Mouse (Mus musculus) midbrain, embryonic 14.5 days (tissue): ENCODE results near the gene Nacc1. TPM values are rescaled to one million over a fixed set of nuclear protein-coding genes. Genes with fewer than 3 reads are reported as not detected.

Experiments
- ATAC-seq: fragments of 200-750 bp; cut with Nextera tagmentation; 2 replicates; pipeline ENCODE4 v1.8.0; 2017; ENCODE audit warnings: moderate number of reproducible peaks, moderate library complexity; ENCODE audit not compliant: low FRiP score, low TSS enrichment
- DNase-seq: peaks from one replicate; pipeline ENCODE4 v3.0.0-alpha.2; 2015
- H3K27ac ChIP-seq: fragments of 300-500 bp; sonication (generic); replicated peaks from 2 replicates; pipeline ENCODE4 v1.5.1; 2014; ENCODE audit warnings: mild to moderate bottlenecking, low read depth, low read length, moderate library complexity
- H3K27me3 ChIP-seq: fragments of 300-500 bp; sonication (generic); 2 replicates; pipeline ENCODE4 v1.6.1; 2014; ENCODE audit warnings: low read length, control low read depth, mixed read lengths; ENCODE audit not compliant: control insufficient read depth, insufficient read depth
- H3K36me3 ChIP-seq: fragments of 300-500 bp; sonication (generic); 2 replicates; pipeline ENCODE4 v1.6.1; 2014; ENCODE audit warnings: low read length, control low read depth; ENCODE audit not compliant: control insufficient read depth, insufficient read depth
- H3K4me1 ChIP-seq: fragments of 300-500 bp; sonication (generic); 2 replicates; pipeline ENCODE4 v1.6.1; 2014; ENCODE audit warnings: mild to moderate bottlenecking, antibody characterized with exemption, low read length, control low read depth; ENCODE audit not compliant: control insufficient read depth, insufficient read depth
- H3K4me2 ChIP-seq: fragments of 300-500 bp; sonication (generic); 2 replicates; pipeline ENCODE4 v1.6.1; 2014; ENCODE audit warnings: mild to moderate bottlenecking, low read length, moderate library complexity
- H3K4me3 ChIP-seq: fragments of 300-500 bp; sonication (generic); replicated peaks from 2 replicates; pipeline ENCODE4 v1.5.1; 2014; ENCODE audit warnings: low read depth, low read length
- H3K9ac ChIP-seq: fragments of 300-500 bp; sonication (generic); replicated peaks from 2 replicates; pipeline ENCODE4 v1.6.1; 2014; ENCODE audit warnings: mild to moderate bottlenecking, low read length, moderate library complexity
- H3K9me3 ChIP-seq: fragments of 300-500 bp; sonication (generic); 2 replicates; pipeline ENCODE4 v1.6.1; 2016; ENCODE audit warnings: low read length, control low read depth, mixed read lengths; ENCODE audit not compliant: control insufficient read depth
- WGBS: fragments of 180-500 bp; shearing (Covaris S2); extraction: QIAGEN DNeasy Blood & Tissue Kit; methylation state at CpG from one replicate; pipeline ENCODE4 v1.1.7; 2014; 5-methylcytosine and 5-hydroxymethylcytosine counted together
- polyA plus RNA-seq: library from polyadenylated mRNA; unstranded; fragments of >200 nt; fragmentation: Nextera tagmentation; extraction: Ambion mirVana; gene quantifications from 2 replicates; pipeline ENCODE4 v1.2.1, GENCODE M21; 2014

Nacc1 gene
- polyA plus RNA-seq, 1 experiment from 2014 or later, result 20.2 TPM

DNA sequence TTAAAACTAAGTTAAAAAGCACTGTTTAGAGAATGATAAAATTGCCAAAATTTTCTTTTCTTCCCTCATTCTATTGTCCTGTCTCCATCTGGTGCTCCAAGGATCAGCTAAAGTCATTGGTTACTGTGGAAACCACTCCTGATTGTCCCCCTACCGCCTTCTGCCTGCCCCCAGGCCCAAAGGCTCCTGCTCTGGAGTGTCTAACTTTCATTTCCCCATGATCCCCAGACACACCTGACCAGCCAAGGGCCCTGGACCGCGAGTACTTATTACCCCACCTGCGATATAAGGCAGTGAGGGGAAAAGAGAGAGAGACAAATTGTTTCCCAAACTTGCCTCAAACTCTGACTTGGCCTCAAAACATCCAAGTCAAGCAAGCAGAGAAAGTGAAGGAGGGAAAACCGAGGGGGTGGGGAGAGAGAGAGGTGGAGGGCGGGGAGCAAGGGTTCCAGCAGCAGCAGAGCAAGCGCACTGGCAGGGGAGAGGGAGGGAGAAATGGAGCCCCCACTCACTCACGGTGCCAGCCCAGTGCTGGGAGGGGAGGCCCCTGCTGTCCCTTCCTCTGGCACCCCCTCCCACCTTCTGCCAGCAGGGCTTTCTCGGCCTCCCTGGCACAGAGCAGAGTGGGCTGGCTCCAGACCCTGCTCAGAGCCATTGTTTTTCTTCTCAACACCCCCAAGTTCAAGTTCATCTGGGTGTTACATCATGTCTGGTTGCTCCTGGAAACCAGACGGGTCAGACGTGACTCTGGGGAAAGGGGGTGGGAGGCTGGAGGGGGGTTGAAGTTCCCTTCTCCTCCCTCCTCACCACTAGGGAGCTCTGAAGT lies 24.5 kb upstream of the Nacc1 start:
- H3K4me1 ChIP-seq, result peaks cover 66% of the 10 kb centered on the region
- WGBS, result 11% methylated on average over 11 of the region's 11 CpGs
- H3K36me3 ChIP-seq, result no peaks in the 10 kb centered on the region
- no peak overlapping the region; the same call in 1 of the 2 replicates for H3K4me2 ChIP-seq
- H3K9me3 ChIP-seq, result no peaks in the 10 kb centered on the region
- ATAC-seq, result peak; percentile 86
- H3K27ac ChIP-seq, result peak overlapping the region; percentile 81
- H3K27me3 ChIP-seq, result peaks cover 22% of the 10 kb centered on the region; the same call in 1 of the 2 replicates
- no peak overlapping the region for H3K4me3 ChIP-seq
- H3K9ac ChIP-seq, result peak overlapping the region; percentile 14; the same call in 1 of the 2 replicates
- DNase-seq, result peak; percentile 82

DNA sequence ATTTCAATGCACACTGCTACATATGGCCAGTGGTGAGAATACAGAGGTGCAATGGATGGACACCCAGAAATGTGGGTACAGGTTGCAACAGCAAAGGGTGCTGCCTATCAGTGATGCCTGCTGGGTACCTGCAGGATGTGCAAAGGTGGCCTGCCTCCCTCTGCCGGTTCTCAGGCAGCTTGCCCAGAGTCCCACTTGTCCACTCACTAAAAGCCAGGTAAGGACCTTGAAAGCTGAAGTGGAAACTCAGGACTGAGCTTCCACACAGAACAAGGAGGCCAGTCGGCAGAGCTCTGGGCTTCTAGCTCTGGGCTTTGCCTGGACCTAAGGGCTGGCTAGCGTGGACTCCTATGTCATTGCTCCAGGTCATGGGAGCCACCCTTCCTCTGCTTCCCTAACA lies 23.6 kb upstream of the Nacc1 start:
- ATAC-seq (no peak), DNase-seq (no peak)
- 30% methylated on average over 3 of the region's 3 CpGs for WGBS
- H3K27me3 ChIP-seq, result peaks cover 28% of the 10 kb centered on the region; the same call in 1 of the 2 replicates
- 0 out of 2 replicates have a peak overlapping the region, but pooled peaks have one; percentile 13 for H3K4me2 ChIP-seq
- no peaks in the 10 kb centered on the region for H3K36me3 ChIP-seq
- no peaks in the 10 kb centered on the region for H3K9me3 ChIP-seq
- no peak overlapping the region for H3K4me3 ChIP-seq
- peak overlapping the region; percentile 81 for H3K27ac ChIP-seq
- peak overlapping the region; percentile 14; the same call in 1 of the 2 replicates for H3K9ac ChIP-seq
- H3K4me1 ChIP-seq, result peaks cover 65% of the 10 kb centered on the region

DNA sequence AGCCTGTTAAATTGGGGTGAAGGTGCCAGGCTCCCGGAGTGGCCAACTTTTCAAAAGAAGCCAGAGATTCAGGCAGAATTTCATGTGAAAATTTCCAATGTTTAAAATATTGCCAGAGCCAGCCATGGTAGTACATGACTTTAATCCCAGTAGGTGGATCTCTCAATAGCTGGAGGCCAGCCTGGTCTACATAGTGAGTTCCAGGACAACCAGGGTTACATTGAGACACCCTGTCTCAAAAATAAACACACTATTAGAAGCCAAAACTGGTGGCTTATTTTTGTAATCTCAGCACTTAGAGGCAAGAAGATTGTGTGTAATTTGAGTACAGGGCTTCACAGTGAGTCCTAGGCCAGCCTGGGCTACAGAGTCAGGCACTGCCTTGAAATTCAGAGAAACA lies 22.3 kb upstream of the Nacc1 start:
- Histone ChIP-seq H3K4me3 (no peak overlapping the region), H3K27me3 (peaks cover 29% of the 10 kb centered on the region), H3K36me3 (no peaks in the 10 kb centered on the region), H3K9ac (no peak overlapping the region), H3K4me1 (peaks cover 63% of the 10 kb centered on the region), H3K9me3 (no peaks in the 10 kb centered on the region), H3K27ac (peak overlapping the region; percentile 80), H3K4me2 (no peak overlapping the region)
- WGBS, result 98% methylated on average over 1 of the region's 1 CpGs
- no peak for ATAC-seq
- DNase-seq, result no peak

DNA sequence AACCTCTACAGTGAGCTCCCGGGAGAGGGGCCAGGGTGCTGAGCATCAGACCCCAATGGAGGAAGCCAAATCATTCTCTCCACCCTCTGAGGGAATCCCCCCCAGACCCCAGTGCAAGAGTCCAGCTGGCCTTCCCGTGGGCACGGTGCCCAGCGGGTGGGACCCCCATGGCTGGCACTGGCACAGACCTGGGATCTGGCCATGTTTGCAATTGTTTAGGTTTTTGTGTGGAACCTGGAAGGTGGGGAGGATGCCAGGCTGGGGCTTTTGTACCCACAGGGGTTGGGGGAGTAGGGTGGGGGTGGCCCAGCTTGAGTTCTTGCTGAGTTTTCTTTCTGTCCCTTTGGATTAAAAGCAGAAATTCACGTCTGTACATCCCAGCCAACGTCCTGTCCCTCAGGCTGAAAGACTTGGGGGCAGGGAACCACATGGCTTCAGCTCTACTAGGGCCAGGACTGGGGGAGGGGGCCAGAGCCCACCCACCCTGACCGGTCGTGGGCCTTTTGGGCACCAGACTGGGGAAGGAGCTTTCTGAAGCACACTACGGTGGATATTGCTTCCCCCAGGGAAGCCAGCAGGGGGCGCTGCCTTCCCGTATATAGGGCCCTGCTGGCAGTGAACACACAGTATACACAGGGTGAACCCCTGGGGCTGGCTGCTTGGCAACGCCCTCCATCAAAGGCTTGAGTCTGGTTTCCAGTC lies 21.3 kb upstream of the Nacc1 start:
- Histone ChIP-seq H3K27ac (peak overlapping the region; percentile 80), H3K4me1 (peaks cover 56% of the 10 kb centered on the region), H3K9me3 (no peaks in the 10 kb centered on the region), H3K4me3 (no peak overlapping the region), H3K9ac (no peak overlapping the region), H3K27me3 (peaks cover 39% of the 10 kb centered on the region), H3K4me2 (no peak overlapping the region), H3K36me3 (no peaks in the 10 kb centered on the region)
- ATAC-seq (peak; percentile 66), DNase-seq (peak; percentile 95)
- WGBS, result 7% methylated on average over 12 of the region's 12 CpGs

DNA sequence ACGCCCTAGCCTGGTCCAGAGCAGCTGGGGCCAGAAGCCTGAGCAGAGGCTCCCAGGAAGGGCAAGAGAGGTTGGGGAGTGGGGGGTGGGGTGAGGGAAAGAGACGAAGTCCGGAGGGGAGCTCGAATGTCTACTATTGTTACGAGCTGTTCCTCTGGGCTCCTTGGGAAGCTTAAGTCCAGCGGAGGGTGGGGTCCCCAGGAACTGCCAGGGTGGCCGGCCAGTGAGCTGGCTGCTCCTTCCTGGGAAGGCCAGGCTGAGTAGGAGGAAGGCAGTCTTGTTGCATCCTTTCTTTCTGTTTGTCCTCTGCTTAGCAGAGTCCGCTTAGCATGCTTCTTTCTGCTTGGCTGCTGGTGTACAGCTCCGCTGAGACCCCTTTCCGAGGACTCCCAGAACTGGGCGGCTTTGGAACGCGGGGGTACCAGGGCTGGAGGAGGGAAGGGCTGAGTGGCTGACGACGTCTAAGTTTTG lies 20.4 kb upstream of the Nacc1 start:
- no peak overlapping the region for H3K9ac ChIP-seq
- peaks cover 48% of the 10 kb centered on the region for H3K4me1 ChIP-seq
- DNase-seq (no peak), ATAC-seq (no peak)
- peak overlapping the region; percentile 5; the same call in 1 of the 2 replicates for H3K4me3 ChIP-seq
- 4% methylated on average over 15 of the region's 15 CpGs for WGBS
- peaks cover 47% of the 10 kb centered on the region for H3K27me3 ChIP-seq
- peak overlapping the region; percentile 38 for H3K4me2 ChIP-seq
- peak overlapping the region; percentile 80 for H3K27ac ChIP-seq
- H3K9me3 ChIP-seq, result no peaks in the 10 kb centered on the region
- H3K36me3 ChIP-seq, result no peaks in the 10 kb centered on the region

DNA sequence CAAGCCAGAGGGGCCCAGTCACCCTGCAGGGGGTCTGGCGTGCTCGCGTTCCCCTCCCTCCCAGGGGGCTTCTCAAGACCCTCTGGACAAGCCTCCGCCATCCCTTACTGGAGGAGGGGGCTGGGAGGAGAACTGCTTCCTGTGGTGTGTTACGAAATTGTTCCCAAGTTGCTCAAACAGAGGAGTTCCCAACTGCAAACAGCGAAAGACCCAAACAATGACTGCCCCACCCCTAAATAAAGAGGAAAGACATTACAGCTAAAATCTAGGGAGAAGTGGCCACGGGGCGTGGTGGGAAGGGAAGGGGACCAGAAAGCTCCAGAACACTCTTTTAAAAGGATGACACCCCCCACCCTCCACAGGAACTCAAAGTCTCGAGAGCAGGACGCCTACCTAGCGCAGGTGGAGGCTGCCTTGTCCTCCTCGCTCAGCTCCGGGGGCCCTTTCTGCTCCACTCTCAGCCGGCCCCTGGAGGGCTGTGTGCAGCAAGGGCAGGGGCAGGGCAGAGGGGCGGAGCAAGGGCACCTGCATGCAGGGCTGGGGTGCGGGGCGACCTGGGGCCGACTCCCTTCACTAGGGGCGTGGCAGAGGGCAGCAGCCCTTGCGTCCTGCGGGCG lies 19.7 kb upstream of the Nacc1 start:
- H3K9ac ChIP-seq, result peak overlapping the region; percentile 39; the same call in 1 of the 2 replicates

DNA sequence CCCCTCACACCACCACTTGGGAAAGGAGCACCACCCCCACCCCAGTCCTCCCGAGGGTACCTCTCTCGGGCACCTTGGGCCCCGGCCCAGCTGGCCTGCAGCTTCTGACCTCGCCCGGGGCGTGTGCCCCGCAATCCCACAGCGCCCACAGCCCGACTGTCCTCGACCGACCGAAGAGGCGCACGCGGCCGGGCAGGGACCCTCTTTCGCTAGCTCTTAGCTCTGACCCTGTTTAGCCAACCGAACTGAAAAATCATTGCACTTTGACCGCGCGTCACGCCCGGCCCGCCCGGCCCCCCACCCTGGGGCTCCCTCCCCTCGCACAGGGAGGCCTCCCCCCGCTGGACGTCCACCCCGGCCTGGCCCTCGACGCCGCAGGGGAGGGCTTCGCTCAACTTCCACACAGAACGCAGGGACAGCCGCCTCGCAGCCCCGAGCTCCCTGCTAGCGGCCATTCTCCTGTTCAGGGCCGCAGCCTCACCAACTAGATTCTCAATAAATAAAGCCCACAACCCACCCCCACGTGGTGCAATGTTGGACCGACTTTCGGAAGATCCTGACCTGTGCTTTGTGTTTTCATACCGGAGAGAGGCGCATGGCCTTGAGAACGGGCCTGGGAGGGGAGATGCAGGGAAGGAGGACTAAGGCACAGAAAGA lies 19.1 kb upstream of the Nacc1 start:
- no peaks in the 10 kb centered on the region for H3K9me3 ChIP-seq
- 4% methylated on average over 45 of the region's 45 CpGs for WGBS
- peak overlapping the region; percentile 80 for H3K27ac ChIP-seq
- ATAC-seq (no peak), DNase-seq (no peak)
- peak overlapping the region; percentile 38 for H3K4me2 ChIP-seq
- H3K4me1 ChIP-seq, result peaks cover 40% of the 10 kb centered on the region
- peak overlapping the region; percentile 34; the same call in 1 of the 2 replicates for H3K9ac ChIP-seq
- H3K27me3 ChIP-seq, result peaks cover 59% of the 10 kb centered on the region
- H3K4me3 ChIP-seq, result peak overlapping the region; percentile 10
- no peaks in the 10 kb centered on the region for H3K36me3 ChIP-seq

More for the DNA sequence above, 19.7 kb upstream of the Nacc1 start:
- no peaks in the 10 kb centered on the region for H3K36me3 ChIP-seq
- DNase-seq (no peak), ATAC-seq (no peak)
- peaks cover 54% of the 10 kb centered on the region for H3K27me3 ChIP-seq
- 5% methylated on average over 22 of the region's 22 CpGs for WGBS
- peak overlapping the region; percentile 10; the same call in 1 of the 2 replicates for H3K4me3 ChIP-seq
- H3K9me3 ChIP-seq, result no peaks in the 10 kb centered on the region
- peak overlapping the region; percentile 38 for H3K4me2 ChIP-seq
- H3K27ac ChIP-seq, result peak overlapping the region; percentile 80
- H3K4me1 ChIP-seq, result peaks cover 46% of the 10 kb centered on the region

DNA sequence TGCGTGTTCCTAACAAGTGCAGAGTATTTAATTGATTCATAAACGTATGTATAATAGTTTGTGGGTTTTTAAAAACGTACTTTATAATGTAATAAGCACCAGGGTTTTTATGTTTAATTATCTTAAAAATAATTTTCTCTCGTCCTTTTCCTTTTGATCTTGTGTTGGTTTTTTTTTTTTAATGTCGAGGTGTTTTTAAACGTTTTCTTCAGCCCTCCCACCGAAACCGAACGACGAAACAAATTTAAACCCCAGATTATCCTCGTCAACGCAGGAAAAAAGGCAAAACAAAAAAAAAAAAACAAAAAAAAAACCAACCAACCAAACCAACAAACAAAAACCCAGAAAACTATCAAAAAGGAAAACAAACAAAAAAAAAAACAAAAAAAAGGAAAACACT lies 18.3 kb upstream of the Nacc1 start:
- under 1% methylated on average over 12 of the region's 12 CpGs for WGBS
- Histone ChIP-seq H3K27me3 (peaks cover 67% of the 10 kb centered on the region), H3K27ac (peak overlapping the region; percentile 58), H3K4me1 (peaks cover 32% of the 10 kb centered on the region), H3K4me3 (peak overlapping the region; percentile 12; the same call in 1 of the 2 replicates), H3K9ac (no peak overlapping the region; the same call in 1 of the 2 replicates), H3K36me3 (no peaks in the 10 kb centered on the region), H3K4me2 (peak overlapping the region; percentile 47), H3K9me3 (no peaks in the 10 kb centered on the region)
- DNase-seq, result no peak
- ATAC-seq, result no peak
